Comparison of ENCODE assay signal across 8 mouse cellular contexts in the genomic region with DNA sequence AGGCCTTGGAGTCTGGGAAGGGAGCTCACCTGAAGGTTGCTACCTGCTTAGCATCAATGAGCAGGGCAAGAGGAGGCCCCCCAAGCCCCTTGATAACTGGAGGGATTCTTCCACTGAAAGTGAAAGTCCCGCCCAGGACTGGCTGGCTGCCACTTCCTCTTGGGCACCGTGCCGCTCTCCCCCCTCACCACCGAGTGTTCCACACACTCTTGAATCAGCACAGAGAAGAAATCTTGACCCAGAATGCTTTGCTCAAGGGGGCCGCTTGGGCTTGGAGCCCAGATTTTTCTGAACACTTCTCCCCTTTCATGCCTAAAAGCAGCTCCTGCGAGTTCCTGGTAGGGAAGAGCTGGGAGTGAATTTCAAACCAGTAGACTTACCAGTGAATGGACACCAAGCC.
DNase-seq lines count a peak whose midpoint lies in the region; ATAC-seq lines count a peak whose summit lies in the region.

No protein-coding gene starts in this region.

- H3K27ac ChIP-seq in midbrain, embryonic 14.5 days (replicated peaks; ENCODE audit: low read depth, low read length), result 0 out of 2 replicates have a peak overlapping the region, but pooled peaks have one; percentile 16
- no peak overlapping the region for H3K27ac ChIP-seq in midbrain, embryonic 10.5 days (replicated peaks)
- H3K27ac ChIP-seq in heart, embryonic 11.5 days (ENCODE audit: low read depth, low read length), result peak overlapping the region; percentile 57
- H3K27ac ChIP-seq in liver, embryonic 15.5 days (replicated peaks), result 0 out of 2 replicates have a peak overlapping the region, but pooled peaks have one; percentile 0

- H3K4me1 ChIP-seq in midbrain, embryonic 14.5 days (ENCODE audit: control insufficient read depth, insufficient read depth, low read length), result no peaks in the 10 kb centered on the region
- H3K4me1 ChIP-seq in midbrain, embryonic 10.5 days, result peaks cover 5% of the 10 kb centered on the region; the same call in 1 of the 2 replicates
- H3K4me1 ChIP-seq in heart, embryonic 11.5 days (ENCODE audit: control insufficient read depth, insufficient read depth, low read length), result peaks cover 11% of the 10 kb centered on the region; the same call in 1 of the 2 replicates
- peaks cover 17% of the 10 kb centered on the region; the same call in 1 of the 2 replicates for H3K4me1 ChIP-seq in liver, embryonic 15.5 days (replicated peaks)

- DNase-seq in midbrain, embryonic 14.5 days, result peak; percentile 77
- DNase-seq in midbrain, embryonic 10.5 days (ENCODE audit: low spot score), result no peak
- peak; percentile 62 to 93 for DNase-seq in cerebellum, postnatal 4 days (ENCODE audit: low spot score in 2 of 2)
- peak; percentile 87 for DNase-seq in kidney, postnatal 14 days
- peak; percentile 76 for DNase-seq in ovary, adult 18-20 months (ENCODE audit: low spot score)
- peak; percentile 65 to 68 for DNase-seq in thymus, postnatal 10 days (ENCODE audit: low spot score in 2 of 2)

- H3K4me2 ChIP-seq in midbrain, embryonic 14.5 days (ENCODE audit: low read length), result no peak overlapping the region
- no peak overlapping the region for H3K4me2 ChIP-seq in heart, embryonic 11.5 days
- peak overlapping the region; percentile 32 for H3K4me2 ChIP-seq in liver, embryonic 15.5 days

- WGBS in midbrain, embryonic 14.5 days, result 71% methylated on average over 6 of the region's 6 CpGs
- 88% methylated on average over 6 of the region's 6 CpGs for WGBS in midbrain, embryonic 10.5 days
- WGBS in heart, embryonic 11.5 days (ENCODE audit: insufficient replicate concordance), result 53% methylated on average over 6 of the region's 6 CpGs
- 29% methylated on average over 6 of the region's 6 CpGs for WGBS in liver, embryonic 15.5 days (ENCODE audit: insufficient replicate concordance)

- peak; percentile 43; the same call in 1 of the 2 replicates for ATAC-seq in midbrain, embryonic 14.5 days (ENCODE audit: low FRiP score, low TSS enrichment)
- ATAC-seq in heart, embryonic 11.5 days (replicated peaks; ENCODE audit: insufficient number of reproducible peaks, low FRiP score, low TSS enrichment), result no peak
- no peak for ATAC-seq in liver, embryonic 15.5 days (ENCODE audit: insufficient read depth)

- H3K36me3 ChIP-seq in midbrain, embryonic 14.5 days (ENCODE audit: control insufficient read depth, insufficient read depth, low read length), result peaks cover 52% of the 10 kb centered on the region
- H3K36me3 ChIP-seq in midbrain, embryonic 10.5 days, result peaks cover 62% of the 10 kb centered on the region
- no peaks in the 10 kb centered on the region for H3K36me3 ChIP-seq in heart, embryonic 11.5 days (ENCODE audit: control insufficient read depth, insufficient read depth, low read length)
- no peaks in the 10 kb centered on the region; the same call in 1 of the 2 replicates for H3K36me3 ChIP-seq in liver, embryonic 15.5 days (replicated peaks)

- no peaks in the 10 kb centered on the region for H3K27me3 ChIP-seq in midbrain, embryonic 14.5 days (ENCODE audit: control insufficient read depth, insufficient read depth, low read length)
- H3K27me3 ChIP-seq in midbrain, embryonic 10.5 days (ENCODE audit: low read depth, poor library complexity, severe bottlenecking), result no peaks in the 10 kb centered on the region
- H3K27me3 ChIP-seq in heart, embryonic 11.5 days (ENCODE audit: control insufficient read depth, insufficient read depth, low read length), result no peaks in the 10 kb centered on the region
- no peaks in the 10 kb centered on the region for H3K27me3 ChIP-seq in liver, embryonic 15.5 days

- no peak overlapping the region for H3K4me3 ChIP-seq in midbrain, embryonic 14.5 days (replicated peaks; ENCODE audit: low read depth, low read length)
- H3K4me3 ChIP-seq in midbrain, embryonic 10.5 days, result no peak overlapping the region
- no peak overlapping the region for H3K4me3 ChIP-seq in heart, embryonic 11.5 days (ENCODE audit: low read depth, low read length)
- no peak overlapping the region for H3K4me3 ChIP-seq in liver, embryonic 15.5 days (replicated peaks)

- H3K9me3 ChIP-seq in midbrain, embryonic 14.5 days (ENCODE audit: control insufficient read depth, low read length), result no peaks in the 10 kb centered on the region
- no peaks in the 10 kb centered on the region for H3K9me3 ChIP-seq in midbrain, embryonic 10.5 days (replicated peaks)
- H3K9me3 ChIP-seq in heart, embryonic 11.5 days (replicated peaks; ENCODE audit: control insufficient read depth, low read length), result no peaks in the 10 kb centered on the region
- H3K9me3 ChIP-seq in liver, embryonic 15.5 days (replicated peaks), result no peaks in the 10 kb centered on the region

- H3K9ac ChIP-seq in midbrain, embryonic 14.5 days (replicated peaks; ENCODE audit: low read length), result no peak overlapping the region
- no peak overlapping the region for H3K9ac ChIP-seq in heart, embryonic 11.5 days (ENCODE audit: low read depth, low read length)
- H3K9ac ChIP-seq in liver, embryonic 15.5 days, result no peak overlapping the region
